Mouse (Mus musculus) ovary, postnatal 10 days (tissue): Measurements from ENCODE around the gene Ggt7.
"Not testable (repeated sequence)": the region's sequence is repeated elsewhere in the genome, so short reads cannot be mapped to it uniquely, and the experiment has no call there.

Source experiments
- DNase-seq: peaks from one replicate; pipeline ENCODE4 v3.0.0; 2022; ENCODE audit warnings: low spot score

The Ggt7 gene

DNA sequence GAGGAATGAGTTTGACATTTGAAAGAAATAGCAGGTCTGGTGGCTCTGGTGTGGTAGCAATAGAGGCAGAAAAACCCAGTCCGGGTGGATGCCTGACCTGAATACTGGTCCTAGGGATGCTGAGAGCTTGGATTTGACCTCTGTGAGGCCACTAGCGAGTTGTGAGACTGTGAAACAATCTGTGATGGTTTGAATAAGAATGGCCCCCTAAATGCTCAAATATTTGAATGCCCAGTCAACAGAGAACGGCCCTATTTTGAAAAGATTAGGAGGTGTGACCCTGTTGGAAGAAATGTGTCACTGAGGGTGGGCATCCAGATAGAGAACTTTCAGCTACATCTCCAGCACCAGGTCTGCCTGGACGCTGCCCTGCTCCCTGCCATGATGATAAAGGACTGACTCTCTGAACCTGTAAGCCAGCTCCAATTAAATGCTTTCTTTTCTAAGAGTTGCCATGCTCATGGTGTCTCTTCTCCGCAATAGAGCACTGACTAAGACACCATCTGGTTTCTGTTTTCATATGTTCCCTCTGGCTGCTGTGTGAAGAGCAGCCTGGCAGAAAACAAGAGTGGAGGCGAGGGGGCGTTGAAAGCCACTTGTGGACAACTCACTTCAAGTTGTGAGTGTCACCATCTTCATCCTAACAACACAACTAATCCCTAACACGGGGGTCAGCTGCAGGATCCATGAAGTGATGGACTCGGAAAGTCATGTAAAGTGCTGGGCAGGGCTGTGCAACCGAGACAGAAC lies 10.1 kb downstream of the Ggt7 start:
- no peak for DNase-seq

DNA sequence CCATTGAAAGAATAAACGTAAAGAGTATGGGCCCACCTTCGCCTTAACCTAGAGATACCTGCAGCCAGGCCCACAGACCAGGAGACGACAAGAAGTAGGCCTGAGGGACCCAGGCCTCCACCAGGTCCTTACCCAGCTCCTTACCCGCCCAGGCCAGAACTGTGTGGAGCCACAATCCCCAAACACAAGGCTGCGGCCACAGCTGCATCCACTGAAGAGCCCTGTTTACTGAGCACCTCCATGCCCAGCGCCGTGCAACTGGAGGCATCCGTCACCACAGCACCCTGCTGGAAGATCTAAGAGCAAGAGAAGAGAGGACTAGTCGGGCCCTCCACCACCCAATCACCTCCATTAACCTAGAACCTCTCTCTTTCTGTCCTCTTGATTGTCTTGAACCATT lies 12.2 kb downstream of the Ggt7 start:
- DNase-seq: no peak

DNA sequence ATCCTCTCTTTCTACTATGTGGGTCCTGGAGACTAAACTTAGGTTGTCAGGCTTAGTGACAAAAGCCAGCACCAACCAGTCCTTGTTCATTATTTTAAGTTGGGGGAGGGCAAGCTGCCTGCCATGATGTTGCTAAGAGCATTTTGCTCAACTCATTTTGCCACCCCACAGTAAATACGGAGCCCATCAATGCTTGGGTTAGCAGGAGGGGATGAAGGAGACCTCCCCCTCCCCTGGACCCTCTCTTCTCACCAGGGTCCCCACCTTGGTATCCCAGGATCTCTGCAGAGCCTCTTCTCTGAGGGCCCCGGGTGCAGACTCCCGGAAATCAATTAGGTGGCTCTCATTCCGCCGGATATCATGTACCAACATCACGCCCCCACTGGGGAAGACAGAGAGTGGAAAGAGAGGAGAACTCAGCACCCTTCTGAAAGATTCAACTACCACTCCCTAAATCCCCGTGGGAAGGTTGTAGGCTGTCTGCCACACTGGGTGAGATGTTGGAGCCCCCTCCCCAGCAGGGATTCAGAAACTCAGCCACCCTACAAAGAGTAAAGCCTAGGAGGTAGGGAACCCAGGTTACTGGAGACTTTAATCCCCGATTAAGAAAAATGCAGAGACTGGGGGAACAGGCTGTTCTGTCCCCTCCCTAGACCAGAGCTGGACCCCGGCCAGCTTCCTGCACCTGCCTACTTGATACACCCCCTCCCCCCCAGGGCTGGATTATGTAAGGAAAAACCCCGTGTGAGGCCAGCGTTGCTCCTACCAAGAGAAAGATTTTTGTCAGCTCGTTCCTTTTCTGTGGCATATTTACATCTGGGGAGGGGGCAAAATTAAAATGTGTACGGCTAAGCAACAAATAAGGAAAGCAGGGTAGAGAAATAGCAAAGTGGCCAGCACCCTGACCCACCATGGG lies 13.3 kb downstream of the Ggt7 start:
- no peak for DNase-seq

DNA sequence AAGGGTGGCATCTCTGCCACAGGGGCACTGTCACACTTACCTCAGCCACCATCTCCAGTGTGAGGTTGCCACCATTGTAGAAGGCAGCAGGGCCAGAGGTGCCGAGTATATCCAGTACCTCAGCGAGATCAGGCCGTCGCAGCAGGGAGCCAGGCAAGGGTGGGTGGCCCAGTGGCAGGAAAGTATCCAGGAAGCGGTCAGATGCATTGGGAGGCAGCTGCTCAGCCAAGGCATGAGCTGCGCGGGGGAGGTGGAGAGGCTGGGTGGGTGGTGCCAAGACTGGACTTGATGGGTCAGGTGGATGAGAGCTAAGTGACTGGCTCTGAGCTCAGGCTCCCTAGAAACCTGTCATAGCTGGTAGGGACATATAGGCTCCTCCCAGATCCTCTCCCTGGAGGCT lies 15.4 kb downstream of the Ggt7 start:
- no peak for DNase-seq

DNA sequence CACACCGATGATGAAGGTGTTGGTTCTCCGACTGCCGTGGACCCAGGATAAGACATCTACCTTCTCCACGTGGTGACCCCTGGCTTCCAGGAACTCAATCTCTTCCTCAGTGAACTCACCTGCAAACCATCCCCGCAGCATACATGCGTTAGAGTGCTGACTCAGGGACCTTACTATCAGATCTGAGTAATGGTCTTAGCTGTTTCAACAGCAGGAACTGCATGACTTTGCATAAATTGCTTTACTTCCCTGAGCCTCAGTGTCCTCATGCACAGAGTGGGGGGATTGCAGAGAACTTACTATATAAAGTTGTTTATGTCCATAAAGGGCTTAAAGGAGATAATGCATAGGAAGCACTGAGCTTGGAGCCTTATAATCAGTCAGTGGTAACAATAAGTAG lies 27.0 kb downstream of the Ggt7 start:
- DNase-seq: no peak

DNA sequence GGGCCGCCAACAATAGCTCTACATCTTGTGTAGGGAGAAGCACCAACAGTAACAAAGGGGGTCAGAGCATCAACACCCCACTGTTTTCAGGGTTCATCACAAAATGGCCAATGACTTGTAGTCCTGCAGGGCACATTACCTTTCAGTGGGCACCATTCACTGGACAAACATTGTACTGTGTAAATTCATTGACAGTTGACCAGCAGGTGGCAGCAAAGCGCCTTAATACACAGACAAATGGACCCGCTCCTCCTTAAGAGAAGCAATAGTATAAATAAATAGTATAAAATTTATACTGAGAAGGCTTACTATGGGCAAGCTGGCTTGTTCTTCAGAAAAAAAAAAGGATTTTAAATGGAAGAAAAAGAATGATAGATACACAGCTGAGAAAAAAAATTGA lies 36.0 kb downstream of the Ggt7 start:
- no peak for DNase-seq

DNA sequence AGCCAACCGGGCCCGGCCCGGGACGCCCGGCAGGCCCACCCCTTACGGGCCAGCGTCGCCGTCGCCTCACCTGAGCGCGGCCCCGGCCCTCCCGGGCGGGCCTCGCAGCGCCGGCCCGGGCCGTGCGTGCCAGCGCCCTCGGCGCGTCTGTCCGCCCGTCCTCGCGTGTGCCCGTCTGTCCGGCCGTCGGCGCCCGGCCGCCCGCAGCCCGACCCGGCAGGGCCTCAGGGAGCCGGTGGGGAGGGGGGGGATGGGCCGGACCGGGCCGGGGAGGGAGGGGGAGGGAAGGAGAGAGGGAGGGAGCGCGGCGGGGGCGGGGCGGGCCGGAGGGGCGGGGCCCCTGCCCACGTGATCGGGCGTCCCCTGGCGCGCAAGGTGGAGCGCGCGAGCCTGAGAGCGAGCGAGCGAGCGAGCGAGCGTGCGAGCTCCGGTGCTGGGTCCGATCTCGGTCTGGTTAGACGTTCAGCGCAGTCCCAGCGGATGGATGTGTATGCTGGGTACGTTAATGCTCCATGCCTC lies 44.4 kb downstream of the Ggt7 start, which contains the start of gene Ncoa6:
Gene Ncoa6 (minus strand): TSS at position 325 of the 519 bp plus-strand sequence.
- peak; percentile 32 for DNase-seq

DNA sequence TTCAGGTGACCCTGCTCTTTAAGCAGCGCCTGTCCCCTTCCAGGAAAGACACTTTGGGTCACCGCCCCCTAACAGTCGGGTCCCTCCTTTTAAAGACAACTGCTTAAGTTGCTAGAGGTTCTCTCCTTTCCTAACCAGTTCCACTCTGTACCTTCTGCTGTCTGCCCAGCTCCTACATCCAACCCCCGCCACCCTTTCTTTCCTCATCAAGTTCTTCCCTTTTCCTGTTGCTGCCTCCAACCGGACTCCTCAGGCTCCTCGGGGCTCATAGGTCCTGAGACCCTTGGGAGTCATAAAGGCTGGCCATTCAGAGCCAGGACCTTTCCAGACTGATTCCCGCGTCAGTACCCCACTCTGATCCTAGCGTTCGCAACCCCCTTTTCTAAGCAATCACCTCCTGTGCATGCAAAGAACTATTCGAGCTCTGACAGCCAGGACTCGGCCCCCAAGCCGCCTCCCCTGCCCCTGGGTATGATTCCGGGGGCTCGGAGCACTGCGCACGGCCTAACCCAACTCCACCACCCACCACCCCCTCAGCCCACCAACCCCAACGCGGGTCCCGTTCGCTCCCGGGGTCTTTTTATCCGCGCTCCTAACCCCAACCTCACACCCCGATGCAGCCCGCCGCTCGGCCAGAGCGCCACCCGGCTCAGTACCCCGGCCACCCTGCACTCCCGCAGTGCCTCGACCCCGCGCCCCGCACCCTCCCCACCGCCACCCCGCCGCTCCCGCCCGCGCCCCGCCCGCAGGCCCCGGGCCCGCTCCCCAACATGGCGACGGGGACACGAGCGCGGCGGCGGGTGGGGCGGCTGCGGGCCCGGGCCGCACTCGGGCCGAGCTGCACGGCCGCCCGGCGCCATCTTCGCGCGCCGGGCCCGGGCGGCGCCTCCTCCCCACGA lies 45.1 kb downstream of the Ggt7 start:
- peak; percentile 23 for DNase-seq

DNA sequence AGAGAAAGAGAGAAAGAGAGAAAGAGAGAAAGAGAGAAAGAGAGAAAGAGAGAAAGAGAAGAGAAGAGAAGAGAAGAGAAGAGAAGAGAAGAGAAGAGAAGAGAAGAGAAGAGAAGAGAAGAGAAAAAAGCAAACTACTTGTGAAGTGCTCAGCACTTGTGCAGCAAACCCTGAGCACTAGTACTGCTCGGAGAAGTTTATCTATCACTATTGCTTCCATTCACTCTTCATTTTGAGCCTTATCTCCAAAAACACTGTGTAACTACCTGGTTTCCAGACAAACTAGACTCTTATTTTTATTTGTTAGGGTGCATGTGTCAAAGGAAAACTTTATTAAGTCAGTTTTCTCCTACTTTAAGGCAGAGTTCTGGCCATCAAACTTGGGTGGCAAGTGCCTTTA lies 51.2 kb downstream of the Ggt7 start:
- no peak for DNase-seq

DNA sequence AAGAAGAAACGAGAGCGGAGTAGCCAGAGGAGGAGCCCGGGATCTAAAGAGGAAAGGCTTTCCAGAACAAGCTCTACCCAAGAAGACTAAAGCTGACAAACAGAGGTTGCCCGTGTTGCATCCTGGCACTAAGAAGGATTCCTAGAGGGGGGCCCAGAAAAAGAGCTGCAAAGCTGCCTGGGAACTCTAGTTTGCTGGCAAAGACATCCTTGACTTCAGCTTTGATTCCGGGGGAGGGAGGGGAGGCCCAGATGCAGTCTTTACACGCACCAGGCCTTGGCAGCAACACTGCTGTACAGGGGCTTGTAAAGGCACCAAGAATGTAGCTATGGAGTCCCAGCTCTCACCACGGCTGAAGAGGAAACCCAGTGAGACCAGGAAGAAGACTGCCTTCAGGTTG lies 64.4 kb downstream of the Ggt7 start:
- DNase-seq: no peak

DNA sequence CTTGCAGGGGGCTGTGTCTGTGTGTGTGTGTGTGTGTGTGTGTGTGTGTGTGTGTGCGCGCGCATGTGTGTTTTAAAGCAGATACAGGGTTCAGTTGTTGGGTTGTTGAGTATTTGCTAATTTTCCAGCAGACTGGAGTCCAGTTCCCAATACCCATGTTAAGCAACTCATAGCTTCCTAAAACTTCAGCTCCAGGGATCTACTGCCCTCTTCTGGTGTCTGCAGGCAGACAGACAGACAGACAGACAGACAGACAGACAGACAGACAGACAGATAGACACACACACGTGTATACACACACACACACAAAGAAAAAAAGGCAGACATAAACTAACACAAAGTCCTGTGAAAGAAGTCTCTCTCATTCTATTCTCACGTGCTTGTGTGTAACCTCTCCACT lies 66.8 kb downstream of the Ggt7 start:
- DNase-seq: no peak

DNA sequence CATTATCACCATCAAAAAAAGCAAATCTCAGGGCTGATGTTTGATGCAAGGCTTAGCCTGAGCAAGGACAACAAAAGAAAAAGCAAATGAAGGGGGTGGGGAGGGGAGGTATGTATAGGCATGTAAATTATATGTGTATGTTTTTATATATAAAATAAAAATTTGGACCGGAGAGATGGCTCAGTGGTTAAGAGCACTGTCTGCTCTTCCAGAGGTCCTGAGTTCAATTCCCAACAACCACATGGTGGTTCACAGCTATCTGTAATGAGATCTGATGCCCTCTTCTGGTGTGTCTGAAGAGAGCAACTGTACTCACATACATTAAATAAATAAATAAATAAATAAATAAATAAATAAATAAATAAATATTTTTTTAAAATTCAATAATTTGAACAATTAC lies 70.1 kb downstream of the Ggt7 start:
- DNase-seq: not testable (repeated sequence)

DNA sequence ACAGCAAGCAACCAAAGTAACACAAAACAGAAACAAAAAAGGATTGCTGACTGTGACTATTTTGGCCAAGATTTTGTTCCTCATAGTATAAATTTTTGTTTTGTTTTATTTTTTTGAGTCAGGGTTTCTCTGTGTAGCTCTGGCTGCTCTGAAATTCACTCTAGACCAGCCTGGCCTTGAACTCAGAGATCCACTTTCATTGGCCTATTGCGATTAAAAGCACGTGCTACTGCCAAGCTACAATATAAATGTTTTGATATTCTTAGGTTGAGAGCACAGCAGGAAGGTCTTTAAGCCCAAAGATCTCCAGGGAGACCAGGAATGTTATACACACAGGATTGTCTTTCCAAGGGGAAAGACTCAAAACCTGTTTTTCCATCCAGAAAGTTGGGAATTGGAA lies 74.6 kb downstream of the Ggt7 start:
- DNase-seq: no peak

DNA sequence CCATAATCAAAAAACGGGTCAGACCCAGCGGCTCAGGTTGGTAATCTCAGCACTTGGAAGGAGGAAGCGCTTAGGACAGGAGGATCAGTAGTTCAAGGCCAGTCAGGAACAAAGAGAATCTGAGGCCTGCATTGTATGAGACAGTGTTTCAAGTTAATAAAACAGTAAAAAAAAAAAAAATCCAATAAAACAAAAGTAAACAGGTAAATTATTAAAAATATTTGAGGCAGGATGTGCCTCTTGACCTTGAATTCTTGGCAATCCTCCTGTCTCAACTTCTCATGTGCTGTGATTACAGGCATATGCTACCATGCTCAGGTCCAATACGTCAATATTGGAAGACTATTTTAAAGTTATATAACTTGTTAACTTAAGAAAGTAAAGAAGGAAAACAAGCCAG lies 75.1 kb downstream of the Ggt7 start:
- DNase-seq: no peak
